ENCODE assay signal across 28 mouse cellular contexts in genomic region chr2:121895261-121895660, GRCm38 (mm10). TPM values are rescaled to one million over a fixed set of nuclear protein-coding genes. Genes with fewer than 3 reads are reported as not detected.
A peak's percentile ranks its signal among the peaks of the same experiment; 100 is the strongest.
DNase-seq lines count a peak whose midpoint lies in the region; ATAC-seq lines count a peak whose summit lies in the region.
"Had no signal": no experiment of that assay in that cellular context is flagged by ENCODE, and none has a peak within 500 bp of the region (broad histone marks: within the 10 kb centered on the region; RNA-seq: fewer than 3 reads in every experiment).

No protein-coding gene starts in this region.

- H3K4me2 ChIP-seq in midbrain, embryonic 14.5 days (ENCODE audit: low read length), result no peak overlapping the region
- H3K4me2 ChIP-seq in midbrain, embryonic 13.5 days (replicated peaks), result no peak overlapping the region
- H3K4me2 ChIP-seq: embryonic facial prominence, embryonic 13.5 days; embryonic facial prominence, embryonic 15.5 days; forebrain, embryonic 12.5 days had no signal

- no peak overlapping the region for H3K9ac ChIP-seq in midbrain, embryonic 14.5 days (replicated peaks; ENCODE audit: low read length)
- no peak overlapping the region for H3K9ac ChIP-seq in midbrain, embryonic 13.5 days (replicated peaks)
- H3K9ac ChIP-seq: embryonic facial prominence, embryonic 13.5 days; embryonic facial prominence, embryonic 15.5 days; forebrain, embryonic 12.5 days had no signal

- H3K4me1 ChIP-seq in midbrain, embryonic 14.5 days (ENCODE audit: control insufficient read depth, insufficient read depth, low read length), result no peaks in the 10 kb centered on the region
- no peaks in the 10 kb centered on the region for H3K4me1 ChIP-seq in midbrain, embryonic 13.5 days (replicated peaks)
- H3K4me1 ChIP-seq: embryonic facial prominence, embryonic 13.5 days; embryonic facial prominence, embryonic 15.5 days; forebrain, embryonic 10.5 days; forebrain, embryonic 12.5 days had no signal

- H3K27me3 ChIP-seq in midbrain, embryonic 14.5 days (ENCODE audit: control insufficient read depth, insufficient read depth, low read length), result no peaks in the 10 kb centered on the region
- H3K27me3 ChIP-seq in midbrain, embryonic 13.5 days, result no peaks in the 10 kb centered on the region
- H3K27me3 ChIP-seq: CH12.LX; embryonic facial prominence, embryonic 13.5 days; embryonic facial prominence, embryonic 15.5 days; forebrain, embryonic 12.5 days; Patski had no signal

- no peak overlapping the region for H3K4me3 ChIP-seq in midbrain, embryonic 14.5 days (replicated peaks; ENCODE audit: low read depth, low read length)
- H3K4me3 ChIP-seq in midbrain, embryonic 13.5 days (replicated peaks), result no peak overlapping the region
- H3K4me3 ChIP-seq: embryonic facial prominence, embryonic 13.5 days; embryonic facial prominence, embryonic 15.5 days; erythroblast, embryonic 14.5 days; forebrain, embryonic 10.5 days; forebrain, embryonic 12.5 days had no signal

- no peaks in the 10 kb centered on the region for H3K9me3 ChIP-seq in midbrain, embryonic 14.5 days (ENCODE audit: control insufficient read depth, low read length)
- H3K9me3 ChIP-seq in midbrain, embryonic 13.5 days, result no peaks in the 10 kb centered on the region
- H3K9me3 ChIP-seq: embryonic facial prominence, embryonic 13.5 days; embryonic facial prominence, embryonic 15.5 days; forebrain, embryonic 10.5 days; forebrain, embryonic 12.5 days; G1E had no signal

- intact Hi-C loops in gastrocnemius, postnatal 14 days (cut with DNase I; ENCODE audit: low total_unique reads), result no loop called here
- intact Hi-C loops in gastrocnemius, postnatal 36 days (cut with DNase I), result no loop called here

- H3K27ac ChIP-seq in midbrain, embryonic 14.5 days (replicated peaks; ENCODE audit: low read depth, low read length), result no peak overlapping the region
- H3K27ac ChIP-seq in midbrain, embryonic 13.5 days, result no peak overlapping the region
- H3K27ac ChIP-seq: embryonic facial prominence, embryonic 13.5 days; embryonic facial prominence, embryonic 15.5 days; forebrain, embryonic 10.5 days; forebrain, embryonic 12.5 days had no signal

- H3K36me3 ChIP-seq in midbrain, embryonic 14.5 days (ENCODE audit: control insufficient read depth, insufficient read depth, low read length), result no peaks in the 10 kb centered on the region
- H3K36me3 ChIP-seq in midbrain, embryonic 13.5 days, result no peaks in the 10 kb centered on the region
- H3K36me3 ChIP-seq: embryonic facial prominence, embryonic 13.5 days; embryonic facial prominence, embryonic 15.5 days; forebrain, embryonic 12.5 days; G1E had no signal

- 76% methylated on average over 2 of the region's 2 CpGs for WGBS in midbrain, embryonic 14.5 days
- 84% methylated on average over 2 of the region's 2 CpGs for WGBS in midbrain, embryonic 13.5 days

- ATAC-seq in midbrain, embryonic 14.5 days (ENCODE audit: low FRiP score, low TSS enrichment), result no peak
- no peak for ATAC-seq in midbrain, embryonic 13.5 days
- ATAC-seq: activated CD4-positive, CD25-positive, alpha-beta regulatory T cell, adult 4 months; CD4-positive, CD25-positive, alpha-beta regulatory T cell, adult 4 months; forebrain, embryonic 14.5 days; forebrain, embryonic 16.5 days; Patski had no signal

- peak; percentile 2 for DNase-seq in midbrain, embryonic 14.5 days
- DNase-seq in ES-CJ7 (ENCODE audit: low read depth, low spot score), result peak; percentile 84
- DNase-seq in R1 (ENCODE audit: low read depth, low spot score), result peak; percentile 99
- DNase-seq in gastrocnemius, postnatal 14 days, result no peak
- no peak for DNase-seq in gastrocnemius, postnatal 36 days
- DNase-seq in urinary bladder, postnatal 14 days (ENCODE audit: low spot score), result no peak
- DNase-seq: adrenal gland, adult 8-10 months; adrenal gland, postnatal 14 days; adrenal gland, postnatal 36 days; B cell, adult 2 months; cerebellum, adult 11-12 months; cerebellum, adult 2 months; cerebellum, adult 9-10 months; cerebellum, postnatal 10 days; cerebellum, postnatal 25 days had no signal

RNA-seq across cellular contexts. Expression of gene Casc4, which starts 28.5 kb away (rescaled TPM):
- 26.6 and 26.7 TPM in 2 replicates for polyA plus RNA-seq in midbrain, embryonic 14.5 days (2014; fragmentation: Nextera tagmentation; extraction: Ambion mirVana)
- polyA plus RNA-seq in midbrain, embryonic 13.5 days (2015; fragmentation: Nextera tagmentation; extraction: Ambion mirVana), result 26.0 and 26.2 TPM in 2 replicates
- total RNA-seq in gastrocnemius, postnatal 14 days (2021), result 10 to 100 TPM; 16.9 to 22.4 TPM
- total RNA-seq in gastrocnemius, postnatal 36 days (2021), result 10 to 100 TPM; 10.1 to 11.5 TPM
- polyA plus RNA-seq: erythroblast, embryonic 14.5 days had no signal

Comparison
In these comparisons a context has a peak if more than half of its experiments do, and no peak if none do; other contexts are left out.
1. DNase-seq: peak in midbrain, embryonic 14.5 days (single experiment), ES-CJ7 (single experiment) and R1 (single experiment); none in gastrocnemius, postnatal 14 days (single experiment), gastrocnemius, postnatal 36 days (0 of 2) and urinary bladder, postnatal 14 days (single experiment).